Mouse (Mus musculus) spleen, adult 18-20 months (tissue): ENCODE results near the gene Osbpl3.

Experiments
- DNase-seq, 2 experiments: peaks; one replicate each; pipeline ENCODE4 v3.0.0; 2022; ENCODE audit warnings: mixed read lengths in 2 of 2

Osbpl3 gene

DNA sequence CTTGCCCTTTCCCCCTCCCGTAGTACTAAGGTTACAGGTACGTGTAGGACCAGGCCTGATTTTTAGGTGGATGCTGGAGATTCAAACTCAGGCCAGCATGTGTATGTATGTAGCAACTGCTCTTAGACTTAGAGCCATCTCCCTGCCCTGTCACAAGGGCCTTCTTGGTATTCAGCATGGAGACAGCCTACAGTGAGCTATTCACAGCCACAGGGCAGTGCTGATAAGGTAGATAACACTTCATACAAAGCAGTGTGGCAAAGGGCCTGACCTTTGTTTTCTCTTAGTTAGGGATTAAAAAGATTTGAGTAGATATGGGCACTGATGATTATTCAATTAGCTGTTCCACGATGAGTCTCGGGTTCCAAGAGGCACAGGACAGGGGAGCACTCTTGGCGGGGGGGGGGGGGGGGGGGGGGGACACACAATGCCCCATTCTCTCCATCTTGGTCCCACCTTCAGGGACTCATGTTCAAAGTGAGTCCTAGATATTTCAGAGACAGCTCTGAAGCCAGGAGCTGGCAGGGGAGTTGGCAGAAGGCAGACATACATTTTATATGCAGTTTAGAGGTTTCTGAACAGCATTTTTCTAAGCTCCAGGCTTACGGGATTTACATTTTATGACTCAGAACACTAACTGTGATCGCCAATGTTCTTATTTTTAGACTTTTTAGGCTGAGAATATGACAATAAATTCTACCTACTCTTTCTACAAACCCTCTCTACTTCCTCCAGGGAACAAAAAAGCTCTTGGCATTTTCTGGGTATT is 56.4 kb downstream of the Osbpl3 start:
- DNase-seq: no peak

GRCm38 (mm10) chr6:50398324-50398723 is 57.7 kb downstream of the Osbpl3 start:
- DNase-seq: no peak

DNA sequence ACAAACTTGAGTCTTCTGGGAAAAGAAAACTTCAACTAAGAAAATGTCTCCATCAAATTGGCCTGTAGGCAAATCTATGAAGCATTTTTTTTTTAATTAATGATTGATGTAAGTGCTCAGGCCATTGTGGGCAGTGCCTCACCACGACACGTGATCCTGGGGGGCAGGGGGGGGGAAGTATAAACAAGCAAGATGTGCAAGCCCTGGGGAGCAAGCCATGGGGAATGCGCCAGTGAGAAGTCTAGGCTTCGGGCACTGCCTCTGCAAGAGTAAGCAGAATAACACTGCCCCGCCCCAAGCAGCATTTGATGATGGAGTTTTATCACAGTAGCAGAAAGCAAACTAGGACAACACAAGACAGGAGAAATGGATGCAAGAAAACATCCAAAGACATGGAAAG is 58.9 kb downstream of the Osbpl3 start:
- no peak for DNase-seq

GRCm38 (mm10) chr6:50395641-50396312 is 60.2 kb downstream of the Osbpl3 start:
- DNase-seq: no peak

DNA sequence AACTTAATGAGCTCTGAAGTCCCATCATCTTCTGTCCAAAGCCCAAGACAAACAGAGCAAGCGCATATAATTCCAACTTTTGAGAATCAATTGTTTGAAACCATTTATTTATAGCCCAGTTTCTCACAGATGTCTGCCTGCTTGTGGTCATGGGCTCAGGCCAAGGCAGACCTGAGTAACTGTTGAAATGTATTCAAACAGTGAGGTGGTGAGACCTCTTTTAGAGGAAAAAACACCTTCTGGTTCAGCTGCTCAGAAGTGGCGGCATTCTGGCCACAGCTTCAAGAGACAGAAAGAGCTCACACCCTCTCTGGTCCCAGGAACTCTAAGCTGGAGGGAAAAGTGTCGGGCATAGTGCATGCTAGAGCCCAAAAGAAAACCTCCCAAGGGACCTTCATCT is 61.6 kb downstream of the Osbpl3 start:
- DNase-seq: no peak

GRCm38 (mm10) chr6:50393960-50394359 is 62.0 kb downstream of the Osbpl3 start:
- DNase-seq: no peak

- no peak for DNase-seq
These were observed 64.0 kb downstream of the Osbpl3 start for GRCm38 (mm10) chr6:50391951-50392350.

- DNase-seq: no peak
These were observed 65.7 kb downstream of the Osbpl3 start for GRCm38 (mm10) chr6:50390313-50390712.

GRCm38 (mm10) chr6:50387629-50388028 is 68.4 kb downstream of the Osbpl3 start:
- no peak for DNase-seq

DNA sequence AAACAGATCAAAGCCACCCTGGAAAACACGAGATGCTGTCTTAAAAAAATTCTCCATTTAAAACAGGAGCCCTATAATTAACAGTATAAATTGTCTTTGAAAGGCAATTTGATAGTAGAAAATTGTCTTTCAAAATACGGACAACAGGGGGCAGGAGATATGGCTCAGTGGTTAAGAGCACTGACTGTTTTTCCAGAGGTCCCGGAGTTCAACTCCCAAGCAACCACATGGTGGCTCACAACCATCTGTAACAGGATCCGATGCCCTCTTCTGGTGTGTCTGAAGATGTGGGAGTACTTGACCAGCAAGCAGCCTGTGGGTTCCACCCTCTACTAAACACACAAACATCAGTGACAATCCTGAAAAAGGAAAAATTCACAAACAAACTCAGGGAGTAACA is 69.5 kb downstream of the Osbpl3 start:
- no peak for DNase-seq

DNA sequence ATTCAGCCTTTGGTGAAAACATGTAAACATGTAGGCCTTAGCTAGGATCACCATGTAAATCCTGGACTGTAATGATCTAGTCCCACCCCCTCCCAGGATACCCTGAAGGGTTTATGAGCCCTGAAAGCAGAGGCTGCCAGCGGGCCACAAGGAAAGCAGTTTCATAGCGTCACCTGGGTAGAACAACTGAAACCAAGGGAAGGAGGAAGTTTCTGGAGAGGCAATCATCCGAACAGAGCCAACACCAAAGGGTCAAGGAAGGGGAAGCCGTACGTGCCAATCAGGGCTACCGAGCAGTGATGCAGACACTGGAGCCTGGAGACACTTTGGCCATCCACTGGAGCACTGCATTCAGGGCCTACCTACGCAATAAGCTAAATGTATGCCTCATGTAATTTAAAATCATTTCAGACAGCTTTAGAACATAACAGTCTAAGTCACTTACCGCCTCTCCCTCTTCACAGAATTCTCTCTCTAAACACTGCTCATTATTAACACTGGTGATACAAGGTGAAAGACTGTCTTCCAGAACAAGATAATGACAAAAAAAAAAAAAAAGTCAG is 70.5 kb downstream of the Osbpl3 start:
- no peak for DNase-seq

GRCm38 (mm10) chr6:50382711-50383110 is 73.3 kb downstream of the Osbpl3 start:
- no peak for DNase-seq

DNA sequence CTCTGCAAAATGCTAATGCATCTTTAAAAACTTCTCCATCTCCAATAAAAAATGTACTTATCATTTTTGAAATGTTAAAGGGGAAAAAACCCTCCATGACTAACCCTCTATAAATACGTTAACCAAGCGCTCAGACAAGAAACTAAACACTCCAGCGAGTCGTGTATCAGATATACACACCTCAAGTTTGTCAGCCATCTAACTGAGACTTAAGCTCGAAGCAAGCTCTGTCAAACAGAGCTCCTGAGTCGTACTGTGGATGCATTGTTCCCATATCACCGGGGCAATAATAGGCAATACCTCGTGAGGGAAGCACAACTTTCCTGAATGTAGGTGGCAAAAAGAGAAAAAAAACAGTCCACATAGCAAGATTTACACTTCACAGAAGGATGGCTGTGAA is 73.8 kb downstream of the Osbpl3 start:
- DNase-seq: no peak

- peak in 1 of 2 experiments; percentile 30 for DNase-seq
These were observed 74.4 kb downstream of the Osbpl3 start for GRCm38 (mm10) chr6:50381504-50382091.

- DNase-seq: no peak
These were observed 76.3 kb downstream of the Osbpl3 start for GRCm38 (mm10) chr6:50379740-50380139.

- no peak for DNase-seq
These were observed 76.9 kb downstream of the Osbpl3 start for GRCm38 (mm10) chr6:50379136-50379535.

GRCm38 (mm10) chr6:50377742-50378720 is 78.0 kb downstream of the Osbpl3 start:
- peak in 1 of 2 experiments; percentile 26 for DNase-seq

GRCm38 (mm10) chr6:50376684-50377083 is 79.3 kb downstream of the Osbpl3 start:
- no peak for DNase-seq

- no peak for DNase-seq
These were observed 83.2 kb downstream of the Osbpl3 start for GRCm38 (mm10) chr6:50372516-50373424.

DNA sequence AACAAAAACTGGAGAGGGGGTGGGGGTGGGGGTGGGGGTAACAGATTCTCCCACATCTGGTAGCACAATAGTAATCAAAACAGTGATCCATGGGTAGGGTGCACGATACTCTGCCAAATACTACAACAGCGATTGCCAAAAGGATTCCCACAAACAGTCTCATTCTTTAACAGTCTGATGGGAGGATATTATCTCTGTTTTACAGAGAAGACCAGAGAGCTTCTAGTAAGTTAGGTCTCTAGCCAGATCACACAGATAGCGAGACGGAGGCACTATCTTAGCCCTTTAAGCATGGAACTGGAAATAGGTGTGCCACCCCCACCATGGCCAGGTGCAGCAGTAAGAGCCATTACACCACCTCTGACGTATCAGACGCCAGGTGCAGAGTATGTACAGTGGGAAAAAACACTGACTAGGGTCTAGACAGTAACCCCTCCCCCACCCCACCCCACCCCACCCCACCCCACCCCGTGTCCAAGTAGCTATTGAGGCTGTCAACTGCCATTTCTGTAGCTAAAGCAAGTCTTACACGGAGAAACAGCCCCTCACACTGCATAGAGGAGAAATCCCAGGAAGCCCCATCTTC is 84.4 kb downstream of the Osbpl3 start:
- no peak for DNase-seq
